Mouse (Mus musculus) layer of hippocampus, adult 8-10 months (tissue): ENCODE data around the gene Ppfia4. TPM values are rescaled to one million over a fixed set of nuclear protein-coding genes. Genes with fewer than 3 reads are reported as not detected.

Experiments used
- DNase-seq, 2 experiments: peaks; one replicate each; pipeline ENCODE4 v3.0.0; 2022; ENCODE audit warnings: low spot score in 2 of 2
- total RNA-seq, 4 experiments: library from RNA; stranded (reverse); gene quantifications; 2 replicates each; pipeline ENCODE4 v1.2.4; 2022

Ppfia4 gene
- 10 to 100 TPM; 72.2 to 86.2 (median 77.3) TPM for total RNA-seq

DNA sequence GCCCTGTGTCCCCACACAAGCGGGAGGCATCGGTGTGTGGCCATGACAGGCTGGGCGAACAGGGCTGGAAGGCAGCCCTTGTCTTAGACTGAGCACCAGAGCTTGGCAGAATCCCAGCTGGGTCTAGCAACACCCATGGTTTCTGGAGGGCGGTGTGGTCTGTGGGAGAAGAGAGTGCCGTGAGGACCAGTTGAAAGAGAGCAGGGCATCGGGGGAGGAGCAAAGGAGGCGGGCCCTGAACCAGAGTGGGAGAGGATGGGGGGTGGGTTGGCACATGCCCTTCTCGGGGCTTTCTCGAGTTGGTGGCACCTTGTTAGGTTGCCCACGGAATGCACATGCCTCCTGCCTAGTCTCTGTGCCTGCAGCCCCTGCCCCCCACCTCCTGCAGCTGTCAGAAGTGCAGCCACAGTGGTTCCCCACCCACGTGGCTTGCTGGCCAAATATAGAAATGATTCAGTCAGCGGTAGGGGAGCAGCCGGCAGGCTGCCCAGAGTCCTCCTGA is at the start of gene Ppfia4:
TSS of gene Ppfia4 (minus strand) at position 159 of the 502 bp plus-strand sequence.
- peak; percentile 57 to 63 for DNase-seq

- peak in 1 of 2 experiments; percentile 12 for DNase-seq
Measured at GRCm38 (mm10) chr1:134381795-134382625, 49.3 kb upstream of the Ppfia4 start.

GRCm38 (mm10) chr1:134381051-134381450 is 48.3 kb upstream of the Ppfia4 start:
- no peak for DNase-seq

DNA sequence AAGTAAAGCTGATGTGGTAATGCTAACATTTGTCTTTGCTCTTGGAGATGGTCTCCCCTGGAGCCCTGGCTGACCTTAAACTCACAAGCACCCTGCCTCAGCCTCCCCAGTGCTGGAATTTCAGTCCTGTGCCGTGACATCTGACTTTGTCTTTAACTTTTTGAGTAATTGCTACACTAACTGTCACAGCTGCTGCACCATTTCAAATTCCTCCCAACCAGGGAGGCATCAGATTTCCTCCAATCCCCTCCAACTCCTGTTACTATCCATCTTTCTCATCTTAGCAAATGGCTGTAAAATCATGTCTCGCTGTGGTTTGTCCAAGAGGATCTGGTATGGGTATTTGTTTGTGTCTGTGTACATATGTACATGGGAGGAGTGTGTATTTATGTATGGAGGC is 41.4 kb upstream of the Ppfia4 start:
- DNase-seq = no peak

DNA sequence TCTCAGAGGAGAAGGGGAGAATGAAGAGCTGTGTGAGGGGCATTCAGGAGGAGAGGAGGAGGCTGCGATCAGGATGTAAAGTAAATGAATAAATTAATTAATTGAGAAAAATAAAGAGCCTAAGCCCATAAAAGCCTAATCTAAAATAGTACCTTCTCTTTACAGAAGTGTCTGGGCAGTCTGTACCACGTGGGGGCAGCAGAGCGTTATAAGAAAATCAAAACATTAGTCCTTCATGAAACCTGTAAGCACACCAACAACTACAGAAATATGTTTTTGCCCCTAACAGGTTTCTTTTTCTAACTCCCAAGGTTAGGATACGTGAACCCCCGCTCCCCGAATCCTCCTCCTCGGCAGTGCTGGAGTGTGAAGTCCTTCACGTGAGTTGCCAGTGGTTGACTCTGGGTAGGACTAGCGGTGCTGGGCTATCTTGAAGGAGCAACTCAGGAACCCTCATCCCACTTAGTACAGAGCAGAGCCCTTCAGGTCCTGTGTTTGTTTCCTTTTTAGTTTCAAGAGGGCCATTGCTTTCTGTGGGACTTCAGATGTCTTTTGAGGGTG is 36.1 kb upstream of the Ppfia4 start:
- DNase-seq = peak in 1 of 2 experiments; percentile 70

DNA sequence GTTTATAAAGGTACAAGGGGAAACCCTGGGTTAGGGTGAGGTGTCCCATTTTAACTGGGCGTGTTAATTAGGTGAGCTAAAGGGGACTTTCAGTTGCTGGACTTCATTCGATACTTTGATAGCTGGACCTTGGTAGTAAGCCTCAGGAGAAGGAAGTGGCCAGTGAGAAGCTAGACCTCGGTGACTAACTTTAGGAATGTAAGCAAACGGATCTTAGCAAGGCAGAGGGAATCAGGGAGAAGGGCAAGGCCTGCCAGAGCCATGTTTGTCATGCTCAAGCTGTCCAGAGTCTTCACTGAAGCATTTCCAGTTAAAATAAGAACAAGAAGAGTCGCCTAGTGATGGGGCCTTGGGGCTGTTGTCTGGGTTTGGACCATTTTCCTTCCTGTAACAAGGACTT is 32.8 kb upstream of the Ppfia4 start:
- DNase-seq = no peak

DNA sequence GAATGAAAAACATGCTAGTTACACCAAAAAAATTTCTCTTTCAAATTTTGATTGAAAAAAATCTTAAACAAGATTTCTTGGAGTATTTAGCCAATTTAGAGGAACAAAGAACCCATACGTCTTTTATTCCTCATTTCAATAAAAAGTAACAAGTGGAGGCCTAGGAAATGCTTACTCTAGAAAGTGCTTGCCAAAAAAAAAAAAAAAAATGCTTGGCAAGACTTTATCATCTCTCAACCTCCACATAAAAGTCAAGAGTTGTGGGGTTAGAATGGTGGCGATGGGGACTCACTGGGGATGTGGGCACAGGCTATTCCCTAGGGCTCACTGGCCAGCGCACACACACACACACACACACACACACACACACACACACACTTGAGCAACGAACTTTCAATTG is 30.5 kb upstream of the Ppfia4 start:
- no peak for DNase-seq

GRCm38 (mm10) chr1:134361857-134362212 is 29.1 kb upstream of the Ppfia4 start, which contains the start of gene Tmem183a:
Gene Tmem183a (minus strand): TSS chr1:134361979.
- DNase-seq = peak; percentile 92 to 95

DNA sequence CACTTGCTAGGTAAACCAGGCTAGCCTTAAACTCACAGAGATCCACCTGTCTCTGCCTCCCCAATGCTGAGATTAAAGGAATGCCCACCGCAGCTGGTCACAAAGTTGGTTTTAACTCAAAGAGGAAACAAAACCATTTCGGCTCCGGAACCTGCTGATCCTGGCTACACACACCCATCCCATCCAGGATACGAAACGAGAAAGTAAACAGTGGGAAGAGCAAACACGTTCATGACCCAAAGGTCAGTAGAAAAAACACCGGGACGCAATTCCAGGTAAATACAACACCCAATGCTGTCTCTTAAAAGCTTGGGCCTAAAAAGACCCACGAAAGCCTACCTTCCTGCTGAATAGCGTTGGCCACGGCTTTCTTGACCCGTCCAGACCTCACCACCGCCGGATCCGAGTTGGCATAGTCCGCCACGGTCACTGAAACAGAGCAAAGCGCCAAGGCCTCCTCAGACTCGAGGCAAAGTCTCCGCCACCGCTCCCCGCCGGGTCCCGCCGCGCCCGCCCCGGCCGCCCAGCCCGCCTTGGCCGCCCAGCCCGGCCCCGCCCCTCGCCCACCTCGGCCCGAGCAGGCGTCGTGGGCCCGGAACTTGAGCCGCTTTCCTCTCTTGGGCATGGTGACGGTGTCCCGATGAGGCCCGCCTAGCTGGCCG is 28.6 kb upstream of the Ppfia4 start:
- no peak for DNase-seq

- DNase-seq = no peak
Measured at GRCm38 (mm10) chr1:134360656-134361055, 27.9 kb upstream of the Ppfia4 start.

DNA sequence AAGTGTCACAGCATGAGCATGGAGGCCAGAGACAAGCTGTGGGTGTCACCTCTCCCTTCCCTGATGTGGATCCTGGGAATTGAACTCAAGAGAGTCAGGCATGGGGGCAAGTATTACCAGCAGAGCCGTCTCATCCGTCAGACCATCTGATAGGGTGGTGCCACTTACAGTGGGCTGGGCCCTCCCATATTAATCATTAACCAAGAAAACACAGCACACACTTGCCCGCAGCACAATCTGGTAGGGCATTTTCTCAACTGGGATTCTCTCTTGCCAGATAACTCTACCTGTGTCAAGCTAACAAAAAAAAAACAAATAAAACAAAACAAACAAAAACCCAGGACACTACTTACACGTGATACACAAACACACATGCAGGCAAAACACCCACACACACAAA is 24.7 kb upstream of the Ppfia4 start:
- DNase-seq = no peak

GRCm38 (mm10) chr1:134353326-134353725 is 20.6 kb upstream of the Ppfia4 start:
- no peak for DNase-seq

- no peak for DNase-seq
Measured at GRCm38 (mm10) chr1:134347791-134348190, 15.1 kb upstream of the Ppfia4 start.

- DNase-seq = no peak
Measured at GRCm38 (mm10) chr1:134345075-134345474, 12.3 kb upstream of the Ppfia4 start.

DNA sequence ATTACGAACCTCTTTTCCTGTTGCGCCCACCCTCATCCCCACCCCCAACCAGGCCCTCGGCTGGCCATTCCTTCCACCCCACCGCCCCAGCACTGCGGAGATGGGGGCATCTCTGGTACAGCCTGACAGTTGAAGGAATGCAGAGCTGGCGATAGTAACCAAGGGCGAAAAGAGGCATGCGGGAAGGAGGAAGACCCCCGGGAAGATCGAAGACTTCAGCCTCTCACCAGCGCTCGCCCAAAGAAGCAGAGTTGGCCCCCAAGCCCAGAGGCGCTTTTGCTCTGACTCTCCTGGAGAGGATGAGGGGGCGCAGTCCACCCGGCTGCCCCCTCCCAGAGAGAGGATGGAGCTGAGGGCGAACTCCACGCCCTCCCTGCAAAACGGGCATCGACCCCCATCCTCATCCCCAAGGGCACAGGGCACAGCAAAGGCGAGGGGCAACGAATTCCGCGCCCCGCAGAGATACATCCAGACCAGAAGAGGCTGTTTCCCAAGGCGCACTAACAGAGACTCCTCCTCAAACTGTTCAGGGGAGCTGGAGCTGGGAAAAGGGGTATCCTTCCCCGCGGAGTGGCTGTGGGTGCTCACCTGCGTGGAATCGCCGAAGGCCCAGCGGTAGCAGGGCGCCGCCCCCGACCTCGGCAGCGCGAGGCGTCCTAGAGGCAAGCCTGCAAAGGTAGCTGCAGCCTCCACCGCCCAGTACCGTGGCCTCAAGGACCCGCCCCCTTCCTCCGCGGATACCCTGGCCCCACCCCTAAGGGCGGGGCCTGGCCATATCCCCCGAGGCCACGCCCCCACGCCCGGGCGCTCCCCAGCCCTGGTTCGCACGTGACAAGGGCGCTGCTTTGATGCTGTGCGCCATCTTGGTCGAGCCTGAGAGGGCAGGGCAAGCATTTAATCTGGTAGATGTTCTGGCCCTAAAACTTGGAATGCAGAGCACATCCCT is 11.6 kb upstream of the Ppfia4 start:
- DNase-seq = peak; percentile 83 to 84

DNA sequence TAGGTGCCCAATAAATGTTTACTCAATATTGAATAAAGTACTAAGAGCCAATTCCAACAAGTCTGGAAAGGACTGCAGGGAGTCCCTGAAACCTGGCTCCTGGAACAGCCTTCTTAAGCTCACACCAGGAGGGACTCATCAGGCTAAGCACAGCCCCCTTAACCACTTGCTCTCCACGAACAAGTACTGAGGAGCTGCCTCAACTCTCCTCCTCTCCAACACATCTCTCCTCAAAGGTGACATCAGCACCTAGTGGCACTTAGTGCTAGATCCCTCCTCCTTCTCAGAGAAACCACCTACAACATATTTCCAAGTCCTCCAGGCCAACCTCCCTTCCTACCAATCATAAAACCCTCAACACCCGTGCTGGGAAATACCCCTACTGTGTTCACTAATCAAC is 10.8 kb upstream of the Ppfia4 start:
- peak in 1 of 2 experiments; percentile 10 for DNase-seq

GRCm38 (mm10) chr1:134342781-134343310 is 10.1 kb upstream of the Ppfia4 start:
- DNase-seq = peak in 1 of 2 experiments; percentile 9

DNA sequence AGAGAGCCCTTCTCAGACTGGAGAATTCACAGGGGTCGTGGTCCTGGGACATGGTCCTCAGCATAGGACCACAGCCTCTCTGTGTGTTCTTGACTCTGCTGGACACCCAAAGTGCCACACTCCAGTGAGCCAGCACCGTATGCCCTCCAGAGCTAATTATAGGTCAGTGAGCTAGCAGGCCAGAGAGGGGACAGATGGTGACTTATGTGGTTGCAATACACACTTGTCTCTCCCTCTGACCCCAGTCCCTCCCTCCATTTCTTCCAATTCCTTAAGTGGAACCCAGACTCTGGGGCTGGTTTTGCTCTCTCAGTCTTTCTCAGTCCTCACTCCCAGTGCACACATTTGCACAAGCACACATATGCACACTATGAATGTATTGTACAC is 9.5 kb upstream of the Ppfia4 start:
- peak in 1 of 2 experiments; percentile 8 for DNase-seq

DNA sequence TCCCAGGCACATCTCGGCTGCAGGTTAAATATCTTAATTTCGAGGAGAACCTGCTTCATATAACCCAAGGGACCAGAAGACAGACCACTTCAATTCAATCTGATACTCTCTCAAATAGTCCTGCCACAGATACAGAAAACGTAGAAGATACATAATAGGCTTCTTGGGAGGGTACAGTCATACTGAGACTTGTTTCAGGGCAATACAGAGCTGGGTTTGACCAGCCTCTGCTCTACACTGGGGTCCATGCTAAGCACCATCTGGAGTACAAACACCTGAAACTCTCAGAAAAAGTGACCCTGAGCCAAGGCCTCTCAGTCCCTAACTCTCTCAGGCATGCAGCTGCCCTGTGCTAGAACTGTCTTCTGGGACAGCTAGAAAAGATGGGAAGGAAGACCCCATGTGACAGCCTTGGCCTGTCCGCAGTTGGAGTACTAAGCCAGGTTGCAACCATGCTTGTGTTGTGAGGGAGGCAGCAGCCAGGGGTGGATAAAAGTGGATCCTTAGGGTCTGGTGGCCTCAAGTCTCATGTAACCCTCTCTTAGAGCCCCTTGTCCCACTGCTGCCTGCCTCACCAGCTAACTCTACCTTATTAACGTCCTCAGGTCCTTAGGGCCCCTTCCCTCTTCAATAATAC is 9.0 kb upstream of the Ppfia4 start:
- DNase-seq = peak in 1 of 2 experiments; percentile 3
